Mouse (Mus musculus): ENCODE measurements at regions not wholly inside any gene's neighbourhood (a gene's known extent, or its start where the extent isn't known, plus 50 kb on each side); places are given as distances from the start of the nearest gene placed in this dataset.
"Not testable (repeated sequence)": the region's sequence is repeated elsewhere in the genome, so short reads cannot be mapped to it uniquely, and the experiment has no call there.

DNA sequence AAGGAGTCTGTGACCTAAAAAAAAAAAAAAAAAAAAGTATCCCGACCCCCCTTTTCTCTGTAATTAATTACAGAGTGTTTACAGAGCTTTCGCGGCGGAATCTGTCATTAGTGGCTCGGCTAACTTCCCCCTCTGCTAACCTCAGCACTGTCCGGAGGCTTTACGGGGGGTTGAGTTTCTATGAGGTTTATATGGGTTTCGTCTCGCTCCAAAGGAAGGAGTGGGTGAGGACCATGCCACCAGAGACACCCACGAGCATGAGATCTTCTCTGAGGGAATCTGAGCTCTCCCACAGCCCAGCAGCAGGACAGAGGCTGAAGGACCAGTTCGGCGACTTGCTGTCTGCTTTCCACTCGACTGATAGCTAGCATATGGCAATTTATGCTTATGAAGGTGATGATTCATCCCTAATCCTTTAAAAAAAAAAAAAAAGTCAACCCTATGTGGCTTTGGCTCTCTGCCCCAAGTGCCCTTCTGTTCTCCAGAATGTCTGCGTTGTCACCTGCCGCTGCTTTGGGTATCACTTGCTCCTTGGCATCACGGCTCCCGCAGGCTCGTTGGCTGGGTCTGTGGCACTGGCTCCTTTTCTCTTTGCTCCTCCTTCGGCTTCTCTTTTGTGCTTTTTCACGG, 55.8 kb upstream of the Jarid2 start:
- peak overlapping the region; percentile 5 for H3K4me3 ChIP-seq (replicated peaks; ENCODE audit: control insufficient read depth, low read depth, low read length)
- no peaks in the 10 kb centered on the region; the same call in 1 of the 2 replicates for H3K4me1 ChIP-seq (ENCODE audit: control insufficient read depth, insufficient read depth, low read length)
- no peak overlapping the region for H3K27ac ChIP-seq (ENCODE audit: control insufficient read depth, insufficient read depth, low read depth, low read length, poor library complexity)
- TF ChIP-seq POLR2A (IDR thresholded peaks at IDR 0.05; ENCODE audit: borderline replicate concordance, control insufficient read depth, low read depth, low read length), result no peak
- no peak for TF ChIP-seq CTCF (IDR thresholded peaks at IDR 0.05; ENCODE audit: control insufficient read depth, insufficient read depth, low read length)
- WGBS, result under 1% methylated on average over 20 of the region's 20 CpGs

DNA sequence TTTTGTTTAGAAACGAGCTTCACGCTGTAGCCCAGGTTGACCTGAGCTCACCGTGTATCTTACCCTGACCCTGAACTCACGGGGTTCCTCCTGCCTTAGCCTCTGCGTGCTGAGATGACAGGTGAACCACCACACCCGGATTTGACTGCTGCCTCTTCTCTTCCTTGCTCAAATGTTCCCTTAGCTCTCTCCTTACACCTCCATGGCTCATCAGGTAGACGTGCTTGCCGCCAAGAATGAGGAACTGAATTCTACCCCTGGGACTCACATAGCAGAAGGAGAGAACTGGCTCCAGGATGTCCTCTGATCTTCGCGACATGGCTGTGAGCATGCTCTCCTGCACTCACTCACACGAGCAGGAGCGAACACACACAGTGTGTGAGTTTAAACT, 55.3 kb upstream of the Jarid2 start:
- H3K4me3 ChIP-seq (replicated peaks; ENCODE audit: control insufficient read depth, low read depth, low read length), result peak overlapping the region; percentile 27
- WGBS, result 2% methylated on average over 12 of the region's 12 CpGs
- no peaks in the 10 kb centered on the region; the same call in 1 of the 2 replicates for H3K4me1 ChIP-seq (ENCODE audit: control insufficient read depth, insufficient read depth, low read length)
- no peak overlapping the region for H3K27ac ChIP-seq (ENCODE audit: control insufficient read depth, insufficient read depth, low read depth, low read length, poor library complexity)
- TF ChIP-seq CTCF (IDR thresholded peaks at IDR 0.05; ENCODE audit: control insufficient read depth, insufficient read depth, low read length) (no peak), POLR2A (IDR thresholded peaks at IDR 0.05; ENCODE audit: borderline replicate concordance, control insufficient read depth, low read depth, low read length) (no peak)

DNA sequence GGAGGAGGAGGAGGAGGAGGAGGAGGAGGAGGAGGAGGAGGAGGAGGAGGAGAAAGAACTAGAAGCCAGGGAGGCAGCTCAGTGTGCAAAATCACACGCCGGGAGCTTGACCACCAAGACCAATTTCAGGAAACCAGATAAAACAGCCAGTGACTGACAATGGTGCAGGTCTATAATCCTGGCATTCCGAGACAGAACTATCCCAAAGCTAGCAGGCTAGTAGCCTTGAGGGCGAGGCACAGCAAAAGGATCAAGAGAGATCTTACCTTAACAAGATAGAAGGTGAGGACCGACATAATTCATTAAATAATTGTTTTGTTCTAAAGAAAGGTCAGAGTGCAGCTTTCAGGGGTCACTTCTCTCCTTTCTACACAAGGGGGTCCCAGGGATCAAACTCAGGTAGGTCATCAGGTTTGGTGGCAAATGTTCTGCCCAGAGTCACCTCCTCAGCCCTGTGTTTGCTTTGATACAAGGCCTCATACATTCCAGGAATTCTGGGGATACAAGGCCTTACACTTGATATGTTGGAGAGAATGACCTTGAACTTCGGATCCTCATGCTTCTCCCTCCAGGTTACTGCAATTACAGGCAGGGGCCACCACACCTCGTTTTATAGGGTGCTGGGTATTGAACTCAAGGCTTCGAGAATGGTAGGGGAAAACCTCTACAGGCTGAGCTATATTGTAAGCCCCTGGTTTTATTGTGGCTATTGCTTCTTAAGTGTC, 54.2 kb upstream of the Jarid2 start:
- 65% methylated on average over 8 of the region's 8 CpGs for WGBS
- no peak overlapping the region for H3K27ac ChIP-seq (ENCODE audit: control insufficient read depth, insufficient read depth, low read depth, low read length, poor library complexity)
- no peak for TF ChIP-seq CTCF (IDR thresholded peaks at IDR 0.05; ENCODE audit: control insufficient read depth, insufficient read depth, low read length)
- no peak for TF ChIP-seq POLR2A (IDR thresholded peaks at IDR 0.05; ENCODE audit: borderline replicate concordance, control insufficient read depth, low read depth, low read length)
- H3K4me3 ChIP-seq (replicated peaks; ENCODE audit: control insufficient read depth, low read depth, low read length), result no peak overlapping the region
- H3K4me1 ChIP-seq (ENCODE audit: control insufficient read depth, insufficient read depth, low read length), result no peaks in the 10 kb centered on the region; the same call in 1 of the 2 replicates

DNA sequence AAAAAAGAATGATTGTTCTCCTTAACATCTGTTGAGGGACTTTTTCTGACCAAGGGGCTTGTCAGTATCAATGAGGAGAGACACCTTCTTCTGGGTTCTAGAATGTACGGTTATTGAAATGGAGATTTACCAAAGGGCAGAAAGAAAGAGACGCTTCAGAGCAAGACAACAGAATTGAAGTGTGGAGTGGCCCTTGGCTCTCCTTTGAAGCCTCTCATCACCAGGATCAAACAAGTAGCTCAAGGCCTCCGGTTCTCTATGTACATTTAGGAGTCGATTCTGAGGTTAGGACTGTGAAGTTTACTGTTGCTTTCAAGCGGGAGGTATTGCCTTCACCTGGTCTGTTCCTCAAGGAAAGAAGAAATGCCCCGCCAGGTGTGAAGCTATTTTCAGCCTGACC, 53.2 kb upstream of the Jarid2 start:
- Histone ChIP-seq H3K4me3 (replicated peaks; ENCODE audit: control insufficient read depth, low read depth, low read length) (no peak overlapping the region), H3K27ac (ENCODE audit: control insufficient read depth, insufficient read depth, low read depth, low read length, poor library complexity) (no peak overlapping the region), H3K4me1 (ENCODE audit: control insufficient read depth, insufficient read depth, low read length) (no peaks in the 10 kb centered on the region; the same call in 1 of the 2 replicates)
- TF ChIP-seq CTCF (IDR thresholded peaks at IDR 0.05; ENCODE audit: control insufficient read depth, insufficient read depth, low read length) (no peak), POLR2A (IDR thresholded peaks at IDR 0.05; ENCODE audit: borderline replicate concordance, control insufficient read depth, low read depth, low read length) (no peak)
- 88% methylated on average over 6 of the region's 6 CpGs for WGBS

DNA sequence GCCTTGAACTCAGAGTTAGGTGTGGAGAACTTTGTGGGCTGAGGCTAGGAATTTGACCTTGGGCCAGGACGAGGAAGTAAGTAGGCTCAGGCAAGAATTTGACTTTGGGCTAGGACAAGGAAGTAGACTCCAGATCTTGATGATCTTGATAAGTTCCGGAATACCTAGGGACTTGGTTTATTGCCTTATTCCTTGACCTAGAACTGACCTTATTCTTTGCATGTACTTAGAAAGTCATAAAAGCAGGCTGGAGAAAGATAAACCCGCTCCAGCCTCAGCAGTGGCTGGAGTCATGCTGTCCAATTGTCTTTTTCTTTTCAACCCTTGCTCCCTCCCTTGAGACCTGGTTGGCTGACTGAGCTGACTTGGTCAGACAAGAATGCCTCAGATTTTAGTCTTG, 51.2 kb upstream of the Jarid2 start:
- H3K4me1 ChIP-seq (ENCODE audit: control insufficient read depth, insufficient read depth, low read length), result no peaks in the 10 kb centered on the region; the same call in 1 of the 2 replicates
- H3K4me3 ChIP-seq (replicated peaks; ENCODE audit: control insufficient read depth, low read depth, low read length), result no peak overlapping the region
- no peak overlapping the region for H3K27ac ChIP-seq (ENCODE audit: control insufficient read depth, insufficient read depth, low read depth, low read length, poor library complexity)
- 84% methylated on average over 3 of the region's 3 CpGs for WGBS
- no peak for TF ChIP-seq POLR2A (IDR thresholded peaks at IDR 0.05; ENCODE audit: borderline replicate concordance, control insufficient read depth, low read depth, low read length)
- no peak for TF ChIP-seq CTCF (IDR thresholded peaks at IDR 0.05; ENCODE audit: control insufficient read depth, insufficient read depth, low read length)

DNA sequence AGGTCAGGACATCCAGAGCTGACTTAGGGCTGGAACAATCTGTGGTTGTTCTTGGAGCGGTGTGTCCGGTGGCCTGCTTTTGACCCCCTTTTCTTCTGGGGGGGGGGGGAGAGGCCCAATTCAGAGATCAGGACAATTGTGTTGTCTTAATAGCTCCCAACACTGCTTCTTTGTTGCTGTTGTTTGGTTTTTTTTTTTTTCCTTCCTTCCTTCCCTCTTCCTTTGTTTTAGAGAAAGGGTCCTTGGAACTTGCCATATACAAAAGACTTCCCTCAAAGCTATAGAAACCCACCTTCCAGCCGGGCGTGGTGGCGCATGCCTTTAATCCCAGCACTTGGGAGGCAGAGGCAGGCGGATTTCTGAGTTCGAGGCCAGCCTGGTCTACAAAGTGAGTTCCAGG, 49.8 kb upstream of the Jarid2 start:
- not testable (repeated sequence) for H3K4me3 ChIP-seq (replicated peaks; ENCODE audit: control insufficient read depth, low read depth, low read length); H3K4me1 ChIP-seq (ENCODE audit: control insufficient read depth, insufficient read depth, low read length); H3K27ac ChIP-seq (ENCODE audit: control insufficient read depth, insufficient read depth, low read depth, low read length, poor library complexity)
- WGBS, result 88% methylated on average over 7 of the region's 7 CpGs

All from bone marrow, adult 2 months (tissue).